Mouse (Mus musculus) cerebellum, adult 11 months (tissue): ENCODE measurements at regions not wholly inside any gene's neighbourhood (a gene's known extent, or its start where the extent isn't known, plus 50 kb on each side); places are given as distances from the start of the nearest gene placed in this dataset.
A peak's percentile ranks its signal among the peaks of the same experiment; 100 is the strongest.

Experiments used
- DNase-seq: peaks from one replicate; pipeline ENCODE4 v3.0.0; 2022

GRCm38 (mm10) chr14:105397467-105397866, 139.1 kb downstream of the Ndfip2 start:
- DNase-seq: peak; percentile 65

- DNase-seq: no peak
Measured at GRCm38 (mm10) chr14:105392079-105392813, 133.9 kb downstream of the Ndfip2 start.

GRCm38 (mm10) chr14:105391430-105391829, 133.1 kb downstream of the Ndfip2 start:
- DNase-seq: no peak

GRCm38 (mm10) chr14:105385119-105385518, 126.7 kb downstream of the Ndfip2 start:
- DNase-seq: no peak

GRCm38 (mm10) chr14:105383382-105383781, 125.0 kb downstream of the Ndfip2 start:
- DNase-seq: no peak

GRCm38 (mm10) chr14:105380101-105380500, 121.7 kb downstream of the Ndfip2 start:
- DNase-seq: no peak

GRCm38 (mm10) chr14:105377770-105378169, 119.4 kb downstream of the Ndfip2 start:
- DNase-seq: no peak

- no peak for DNase-seq
Measured at GRCm38 (mm10) chr14:105377035-105377621, 118.8 kb downstream of the Ndfip2 start.

- DNase-seq: no peak
Measured at GRCm38 (mm10) chr14:105369637-105370435, 111.5 kb downstream of the Ndfip2 start.

- no peak for DNase-seq
Measured at GRCm38 (mm10) chr14:105360530-105360929, 102.2 kb downstream of the Ndfip2 start.

GRCm38 (mm10) chr14:105359829-105360228, 101.5 kb downstream of the Ndfip2 start:
- DNase-seq: no peak
